Mouse (Mus musculus) kidney, adult 9 months (tissue): ENCODE data around the gene Rhox1.
A peak's percentile ranks its signal among the peaks of the same experiment; 100 is the strongest.
"Not testable (repeated sequence)": the region's sequence is repeated elsewhere in the genome, so short reads cannot be mapped to it uniquely, and the experiment has no call there.

Experiments
- DNase-seq: peaks from one replicate; pipeline ENCODE4 v3.0.0; 2022

Gene Rhox1

DNA sequence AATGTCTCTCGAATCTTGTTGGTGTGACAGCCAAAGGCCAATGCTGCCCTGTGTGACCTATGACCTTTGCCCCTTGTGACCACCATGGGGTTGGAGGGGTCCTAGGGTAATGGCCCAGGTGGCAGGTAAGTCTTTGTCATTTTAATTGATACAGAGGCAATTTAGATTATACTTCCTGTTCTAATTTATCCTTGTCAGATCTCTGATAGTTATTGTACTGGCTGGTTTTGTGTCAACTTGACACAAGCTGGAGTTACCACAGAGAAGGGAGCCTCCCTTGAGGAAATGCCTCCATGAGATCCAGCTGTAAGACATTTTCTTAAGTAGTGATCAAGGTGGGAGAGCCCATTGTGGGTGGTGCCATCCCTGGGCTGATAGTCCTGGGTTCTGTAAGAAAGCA, at the start of gene Rhox1:
TSS of gene Rhox1 (minus strand) at position 101 of the 400 bp plus-strand sequence.
- DNase-seq, result not testable (repeated sequence)

GRCm38 (mm10) chrX:37265038-37265437, 43.0 kb upstream of the Rhox1 start, which contains the start of gene Rhox4a:
TSS of gene Rhox4a (plus strand) at chrX:37265338.
- DNase-seq, result not testable (repeated sequence)

DNA sequence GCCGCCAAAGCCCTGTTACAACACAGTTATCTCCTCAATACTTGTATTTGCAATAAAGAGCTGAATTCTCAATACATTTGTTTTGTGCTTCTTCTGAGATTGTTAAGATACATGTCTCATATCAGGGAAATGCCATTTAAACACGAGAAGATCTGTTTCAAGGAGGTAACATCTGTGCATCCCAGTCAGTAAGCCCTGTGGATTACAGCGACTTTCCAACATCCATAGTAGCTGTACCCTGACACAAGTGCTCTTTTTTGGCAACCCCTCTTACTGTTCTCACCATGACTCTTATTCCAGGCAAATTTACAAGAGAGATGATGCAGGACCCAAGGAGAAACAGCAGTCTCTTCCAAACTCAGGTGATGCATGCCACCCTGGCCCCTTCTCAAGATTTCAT, 27.6 kb upstream of the Rhox1 start, which contains the start of gene Rhox3a:
TSS of gene Rhox3a (plus strand) at position 301 of the 400 bp plus-strand sequence.
- not testable (repeated sequence) for DNase-seq

DNA sequence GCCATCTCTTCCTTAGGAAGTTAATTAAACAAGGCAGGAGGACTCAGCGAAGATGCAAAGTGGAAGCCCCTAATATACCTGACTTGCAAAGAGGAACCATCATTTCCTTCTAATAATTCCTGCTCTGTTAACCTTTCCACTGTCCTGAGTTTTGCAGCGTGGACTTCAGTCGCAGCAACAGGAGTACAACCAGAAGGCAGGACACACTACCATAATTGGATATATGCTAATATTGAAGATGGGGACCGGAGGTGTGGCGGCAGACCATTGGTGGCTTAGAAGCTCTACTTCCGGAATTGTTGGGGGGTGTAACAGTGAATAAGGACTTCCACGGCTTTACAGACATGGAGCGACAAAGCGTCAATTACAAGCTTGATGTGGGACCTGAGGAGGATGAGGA, 22.6 kb upstream of the Rhox1 start, which contains the start of gene Rhox2a:
TSS of gene Rhox2a (plus strand) at position 301 of the 400 bp plus-strand sequence.
- not testable (repeated sequence) for DNase-seq

- DNase-seq, result no peak
Observed at GRCm38 (mm10) chrX:37210941-37211340, 11.1 kb downstream of the Rhox1 start, which contains the start of gene Gm9. TSS of gene Gm9 (minus strand) at chrX:37211041.

- no peak for DNase-seq
Observed at GRCm38 (mm10) chrX:37198676-37199075, 23.4 kb downstream of the Rhox1 start.

- DNase-seq, result no peak
Observed at GRCm38 (mm10) chrX:37191744-37192379, 30.2 kb downstream of the Rhox1 start.

- DNase-seq, result peak; percentile 81
Observed at GRCm38 (mm10) chrX:37191105-37191743, 30.8 kb downstream of the Rhox1 start, which contains the start of the genes Ndufa1 and Rnf113a1. TSS of gene Ndufa1 (minus strand) at chrX:37191163. TSS of gene Rnf113a1 (plus strand) at chrX:37191245.

GRCm38 (mm10) chrX:37190755-37191104, 31.3 kb downstream of the Rhox1 start:
- DNase-seq, result no peak

DNA sequence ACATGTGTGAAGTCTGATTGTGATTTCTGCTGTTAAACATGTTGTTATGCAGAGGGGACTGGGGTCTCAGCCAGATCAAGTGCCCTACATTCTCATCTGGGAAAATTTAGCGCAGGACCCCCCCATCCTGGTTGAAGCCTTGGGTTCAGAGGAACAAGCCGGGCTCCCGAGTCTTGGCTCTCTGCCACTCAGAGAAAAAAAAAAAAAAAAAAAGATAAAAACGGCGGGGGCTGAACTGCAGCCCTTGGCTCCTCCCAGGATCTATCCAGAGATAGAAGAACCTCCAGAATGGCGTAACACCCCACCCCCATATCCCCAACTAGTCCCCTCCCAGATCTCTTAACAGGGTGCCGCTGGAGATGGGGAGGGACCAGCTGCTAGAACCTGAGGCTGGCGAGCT, 37.7 kb downstream of the Rhox1 start:
- not testable (repeated sequence) for DNase-seq

GRCm38 (mm10) chrX:37168742-37169141, 53.3 kb downstream of the Rhox1 start, which contains the start of gene Akap14:
TSS of gene Akap14 (minus strand) at chrX:37168842.
- no peak for DNase-seq

- DNase-seq, result peak; percentile 45
Observed at GRCm38 (mm10) chrX:37167085-37167484, 55.0 kb downstream of the Rhox1 start.
